Mouse (Mus musculus): ENCODE data around the gene Zp1. TPM values are rescaled to one million over a fixed set of nuclear protein-coding genes. Genes with fewer than 3 reads are reported as not detected.
A peak's percentile ranks its signal among the peaks of the same experiment; 100 is the strongest.

Zp1 gene
- polyA plus RNA-seq, 1 experiment from 2014 or later, result 0.89 TPM

GRCm38 (mm10) chr19:10935029-10935428 is 14.6 kb upstream of the Zp1 start:
- Histone ChIP-seq H3K4me1 (ENCODE audit: control insufficient read depth, insufficient read depth, low read length) (peaks cover under 1% of the 10 kb centered on the region; the same call in 1 of the 2 replicates), H3K9ac (ENCODE audit: low read depth, low read length) (no peak overlapping the region), H3K36me3 (ENCODE audit: control insufficient read depth, insufficient read depth, low read length) (no peaks in the 10 kb centered on the region), H3K9me3 (replicated peaks; ENCODE audit: control insufficient read depth, low read length, poor library complexity, severe bottlenecking) (no peaks in the 10 kb centered on the region), H3K27me3 (ENCODE audit: control insufficient read depth, insufficient read depth, low read depth, low read length) (no peaks in the 10 kb centered on the region), H3K4me2 (ENCODE audit: low read length) (no peak overlapping the region), H3K4me3 (ENCODE audit: low read depth, low read length) (no peak overlapping the region), H3K27ac (ENCODE audit: low read length) (no peak overlapping the region)
- ATAC-seq, result no peak
- 15% methylated on average over 5 of the region's 5 CpGs for WGBS

- no peaks in the 10 kb centered on the region for H3K36me3 ChIP-seq (ENCODE audit: control insufficient read depth, insufficient read depth, low read length)
- no peak for ATAC-seq
- H3K9me3 ChIP-seq (replicated peaks; ENCODE audit: control insufficient read depth, low read length, poor library complexity, severe bottlenecking), result no peaks in the 10 kb centered on the region
- H3K27ac ChIP-seq (ENCODE audit: low read length), result no peak overlapping the region
- H3K27me3 ChIP-seq (ENCODE audit: control insufficient read depth, insufficient read depth, low read depth, low read length), result no peaks in the 10 kb centered on the region
- no peak overlapping the region for H3K4me3 ChIP-seq (ENCODE audit: low read depth, low read length)
- H3K4me1 ChIP-seq (ENCODE audit: control insufficient read depth, insufficient read depth, low read length), result no peaks in the 10 kb centered on the region
- H3K9ac ChIP-seq (ENCODE audit: low read depth, low read length), result no peak overlapping the region
- WGBS, result 80% methylated on average over 2 of the region's 2 CpGs
- H3K4me2 ChIP-seq (ENCODE audit: low read length), result no peak overlapping the region
These were observed 10.2 kb upstream of the Zp1 start for GRCm38 (mm10) chr19:10930641-10931040.

GRCm38 (mm10) chr19:10926666-10927065 is 6.2 kb upstream of the Zp1 start:
- 39% methylated on average over 4 of the region's 4 CpGs for WGBS
- Histone ChIP-seq H3K36me3 (ENCODE audit: control insufficient read depth, insufficient read depth, low read length) (no peaks in the 10 kb centered on the region), H3K4me3 (ENCODE audit: low read depth, low read length) (no peak overlapping the region), H3K27ac (ENCODE audit: low read length) (no peak overlapping the region), H3K4me1 (ENCODE audit: control insufficient read depth, insufficient read depth, low read length) (no peaks in the 10 kb centered on the region), H3K9ac (ENCODE audit: low read depth, low read length) (no peak overlapping the region), H3K4me2 (ENCODE audit: low read length) (no peak overlapping the region), H3K9me3 (replicated peaks; ENCODE audit: control insufficient read depth, low read length, poor library complexity, severe bottlenecking) (no peaks in the 10 kb centered on the region), H3K27me3 (ENCODE audit: control insufficient read depth, insufficient read depth, low read depth, low read length) (no peaks in the 10 kb centered on the region)
- no peak for ATAC-seq

GRCm38 (mm10) chr19:10926123-10926621 is 5.7 kb upstream of the Zp1 start:
- H3K4me3 ChIP-seq (ENCODE audit: low read depth, low read length), result no peak overlapping the region
- no peak overlapping the region for H3K27ac ChIP-seq (ENCODE audit: low read length)
- no peaks in the 10 kb centered on the region for H3K36me3 ChIP-seq (ENCODE audit: control insufficient read depth, insufficient read depth, low read length)
- H3K9ac ChIP-seq (ENCODE audit: low read depth, low read length), result no peak overlapping the region
- H3K9me3 ChIP-seq (replicated peaks; ENCODE audit: control insufficient read depth, low read length, poor library complexity, severe bottlenecking), result no peaks in the 10 kb centered on the region
- WGBS, result 21% methylated on average over 6 of the region's 6 CpGs
- H3K27me3 ChIP-seq (ENCODE audit: control insufficient read depth, insufficient read depth, low read depth, low read length), result no peaks in the 10 kb centered on the region
- no peak overlapping the region for H3K4me2 ChIP-seq (ENCODE audit: low read length)
- no peaks in the 10 kb centered on the region for H3K4me1 ChIP-seq (ENCODE audit: control insufficient read depth, insufficient read depth, low read length)
- no peak for ATAC-seq

- no peak for ATAC-seq
- no peaks in the 10 kb centered on the region for H3K9me3 ChIP-seq (replicated peaks; ENCODE audit: control insufficient read depth, low read length, poor library complexity, severe bottlenecking)
- no peaks in the 10 kb centered on the region for H3K36me3 ChIP-seq (ENCODE audit: control insufficient read depth, insufficient read depth, low read length)
- H3K27ac ChIP-seq (ENCODE audit: low read length), result no peak overlapping the region
- no peaks in the 10 kb centered on the region for H3K27me3 ChIP-seq (ENCODE audit: control insufficient read depth, insufficient read depth, low read depth, low read length)
- H3K4me2 ChIP-seq (ENCODE audit: low read length), result no peak overlapping the region
- no peak overlapping the region for H3K4me3 ChIP-seq (ENCODE audit: low read depth, low read length)
- 66% methylated on average over 4 of the region's 4 CpGs for WGBS
- no peaks in the 10 kb centered on the region for H3K4me1 ChIP-seq (ENCODE audit: control insufficient read depth, insufficient read depth, low read length)
- H3K9ac ChIP-seq (ENCODE audit: low read depth, low read length), result no peak overlapping the region
These were observed 3.8 kb upstream of the Zp1 start for GRCm38 (mm10) chr19:10924220-10924619.

GRCm38 (mm10) chr19:10921058-10921457 is 626 bp upstream of the Zp1 start:
- 0 out of 2 replicates have a peak, but pooled peaks cover 2% of the 10 kb centered on the region for H3K4me1 ChIP-seq (ENCODE audit: control insufficient read depth, insufficient read depth, low read length)
- no peak for ATAC-seq
- H3K36me3 ChIP-seq (ENCODE audit: control insufficient read depth, insufficient read depth, low read length), result no peaks in the 10 kb centered on the region
- no peak overlapping the region for H3K9ac ChIP-seq (ENCODE audit: low read depth, low read length)
- no peak overlapping the region for H3K27ac ChIP-seq (ENCODE audit: low read length)
- no peaks in the 10 kb centered on the region for H3K9me3 ChIP-seq (replicated peaks; ENCODE audit: control insufficient read depth, low read length, poor library complexity, severe bottlenecking)
- no peaks in the 10 kb centered on the region for H3K27me3 ChIP-seq (ENCODE audit: control insufficient read depth, insufficient read depth, low read depth, low read length)
- 70% methylated on average over 3 of the region's 3 CpGs for WGBS
- H3K4me3 ChIP-seq (ENCODE audit: low read depth, low read length), result no peak overlapping the region
- H3K4me2 ChIP-seq (ENCODE audit: low read length), result no peak overlapping the region

GRCm38 (mm10) chr19:10918321-10918991 is 2.0 kb downstream of the Zp1 start:
- H3K9me3 ChIP-seq (replicated peaks; ENCODE audit: control insufficient read depth, low read length, poor library complexity, severe bottlenecking), result no peaks in the 10 kb centered on the region
- H3K27me3 ChIP-seq (ENCODE audit: control insufficient read depth, insufficient read depth, low read depth, low read length), result no peaks in the 10 kb centered on the region
- 77% methylated on average over 10 of the region's 10 CpGs for WGBS
- H3K4me2 ChIP-seq (ENCODE audit: low read length), result no peak overlapping the region
- H3K9ac ChIP-seq (ENCODE audit: low read depth, low read length), result no peak overlapping the region
- H3K27ac ChIP-seq (ENCODE audit: low read length), result no peak overlapping the region
- H3K36me3 ChIP-seq (ENCODE audit: control insufficient read depth, insufficient read depth, low read length), result no peaks in the 10 kb centered on the region
- ATAC-seq, result peak; percentile 78
- 0 out of 2 replicates have a peak, but pooled peaks cover 2% of the 10 kb centered on the region for H3K4me1 ChIP-seq (ENCODE audit: control insufficient read depth, insufficient read depth, low read length)
- no peak overlapping the region for H3K4me3 ChIP-seq (ENCODE audit: low read depth, low read length)

GRCm38 (mm10) chr19:10916506-10916905 is 3.9 kb downstream of the Zp1 start:
- Histone ChIP-seq H3K36me3 (ENCODE audit: control insufficient read depth, insufficient read depth, low read length) (no peaks in the 10 kb centered on the region), H3K9me3 (replicated peaks; ENCODE audit: control insufficient read depth, low read length, poor library complexity, severe bottlenecking) (no peaks in the 10 kb centered on the region), H3K4me2 (ENCODE audit: low read length) (no peak overlapping the region), H3K4me1 (ENCODE audit: control insufficient read depth, insufficient read depth, low read length) (0 out of 2 replicates have a peak, but pooled peaks cover 2% of the 10 kb centered on the region), H3K27ac (ENCODE audit: low read length) (no peak overlapping the region), H3K4me3 (ENCODE audit: low read depth, low read length) (no peak overlapping the region), H3K27me3 (ENCODE audit: control insufficient read depth, insufficient read depth, low read depth, low read length) (no peaks in the 10 kb centered on the region), H3K9ac (ENCODE audit: low read depth, low read length) (no peak overlapping the region)
- 72% methylated on average over 5 of the region's 5 CpGs for WGBS
- no peak for ATAC-seq

- no peak for ATAC-seq
- WGBS, result 77% methylated on average over 2 of the region's 2 CpGs
- Histone ChIP-seq H3K36me3 (ENCODE audit: control insufficient read depth, insufficient read depth, low read length) (no peaks in the 10 kb centered on the region), H3K4me3 (ENCODE audit: low read depth, low read length) (no peak overlapping the region), H3K27me3 (ENCODE audit: control insufficient read depth, insufficient read depth, low read depth, low read length) (no peaks in the 10 kb centered on the region), H3K4me2 (ENCODE audit: low read length) (no peak overlapping the region), H3K4me1 (ENCODE audit: control insufficient read depth, insufficient read depth, low read length) (0 out of 2 replicates have a peak, but pooled peaks cover 2% of the 10 kb centered on the region), H3K9me3 (replicated peaks; ENCODE audit: control insufficient read depth, low read length, poor library complexity, severe bottlenecking) (no peaks in the 10 kb centered on the region), H3K27ac (ENCODE audit: low read length) (no peak overlapping the region), H3K9ac (ENCODE audit: low read depth, low read length) (no peak overlapping the region)
These were observed 5.6 kb downstream of the Zp1 start for GRCm38 (mm10) chr19:10914870-10915269.

Data from midbrain, embryonic 16.5 days (tissue).